Mouse (Mus musculus) cortical plate, adult 2 months (tissue): ENCODE results near the gene Bcl9.

ENCODE experiments used
- CTCF ChIP-seq: fragments of 200-500 bp; IDR thresholded peaks from 2 replicates; pipeline ENCODE4 v1.5.1; 2011; ENCODE audit warnings: mild to moderate bottlenecking, control low read depth, low read length; ENCODE audit not compliant: insufficient read depth; ENCODE audit errors: extremely low read depth
- POLR2A ChIP-seq: fragments of 200-500 bp; IDR thresholded peaks from 2 replicates; pipeline ENCODE4 v1.6.1; 2011; ENCODE audit warnings: mild to moderate bottlenecking, low read length, control low read depth; ENCODE audit not compliant: insufficient read depth; ENCODE audit errors: extremely low read depth

DNA sequence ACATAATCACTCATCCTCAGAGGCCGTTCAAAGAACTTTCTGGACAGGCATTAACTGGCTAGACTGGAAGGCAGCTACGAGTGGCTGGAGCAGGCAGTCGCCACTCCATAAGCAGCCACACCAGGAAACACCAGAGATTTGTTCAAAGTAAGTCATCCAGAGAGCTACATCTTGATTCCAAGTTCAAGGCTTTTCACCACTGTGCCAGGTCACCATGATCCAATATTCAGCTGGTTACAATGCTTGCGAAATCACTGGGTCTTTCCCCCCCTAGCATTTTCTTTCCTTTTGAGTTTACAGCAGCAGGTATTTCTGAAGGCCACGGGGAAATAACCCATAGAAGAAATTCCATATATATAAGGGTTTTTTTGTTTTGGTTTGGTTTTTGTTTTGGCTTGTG lies 72.5 kb downstream of the Bcl9 start:
- TF ChIP-seq POLR2A (no peak), CTCF (no peak)
